Mouse (Mus musculus): ENCODE measurements at regions not wholly inside any gene's neighbourhood (a gene's known extent, or its start where the extent isn't known, plus 50 kb on each side); places are given as distances from the start of the nearest gene placed in this dataset.

DNA sequence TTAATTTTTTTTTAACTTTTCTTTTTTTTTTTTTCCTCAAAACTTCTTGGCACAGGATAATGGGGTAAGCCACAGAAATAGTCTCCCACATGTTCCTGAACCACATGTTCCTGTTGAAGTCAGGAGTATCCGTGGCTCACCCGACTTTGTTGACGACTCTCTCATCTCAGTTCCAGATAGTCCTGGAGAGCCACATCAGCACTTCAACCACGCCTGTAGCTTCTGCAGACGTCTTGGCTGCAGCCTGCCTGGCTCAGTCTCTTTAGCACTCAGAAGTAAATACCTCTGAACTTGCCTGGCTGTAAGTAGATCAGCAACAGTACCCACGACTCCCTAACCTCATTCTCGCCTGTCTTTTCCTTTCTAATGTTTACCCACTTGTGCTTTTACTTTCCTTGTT, 50.3 kb upstream of the Rapgef5 start:
- H3K4me1 ChIP-seq, result no peaks in the 10 kb centered on the region

More for the DNA sequence above, 50.3 kb upstream of the Rapgef5 start:
- Histone ChIP-seq H3K9ac (no peak overlapping the region), H3K27ac (no peak overlapping the region), H3K4me2 (replicated peaks) (no peak overlapping the region), H3K9me3 (no peaks in the 10 kb centered on the region), H3K27me3 (no peaks in the 10 kb centered on the region), H3K4me3 (no peak overlapping the region), H3K36me3 (no peaks in the 10 kb centered on the region)
- 52% methylated on average over 7 of the region's 7 CpGs for WGBS
- ATAC-seq (ENCODE audit: insufficient number of reproducible peaks, insufficient read depth, low FRiP score, low TSS enrichment), result no peak

Measured in embryonic facial prominence, embryonic 12.5 days (tissue).